Mouse (Mus musculus) liver, embryonic 15.5 days (tissue): Measurements from ENCODE around the gene Btbd7. TPM values are rescaled to one million over a fixed set of nuclear protein-coding genes. Genes with fewer than 3 reads are reported as not detected.

Experiments
- ATAC-seq: fragments of 200-750 bp; cut with Nextera tagmentation; 2 replicates; pipeline ENCODE4 v1.8.0; 2017; ENCODE audit warnings: moderate number of reproducible peaks, mild to moderate bottlenecking, moderate library complexity; ENCODE audit not compliant: insufficient read depth
- H3K27ac ChIP-seq: fragments of 300-500 bp; sonication (generic); replicated peaks from 2 replicates; pipeline ENCODE4 v1.5.1; 2015; ENCODE audit warnings: mild to moderate bottlenecking, inconsistent platforms
- H3K27me3 ChIP-seq: fragments of 300-500 bp; sonication (generic); 2 replicates; pipeline ENCODE4 v1.6.1; 2015; ENCODE audit warnings: mild to moderate bottlenecking, inconsistent platforms
- H3K36me3 ChIP-seq: fragments of 300-500 bp; sonication (generic); replicated peaks from 2 replicates; pipeline ENCODE4 v1.6.1; 2015; ENCODE audit warnings: moderate library complexity, mild to moderate bottlenecking, inconsistent platforms
- H3K4me1 ChIP-seq: fragments of 300-500 bp; sonication (generic); replicated peaks from 2 replicates; pipeline ENCODE4 v1.6.1; 2015; ENCODE audit warnings: inconsistent platforms
- H3K4me2 ChIP-seq: fragments of 300-500 bp; sonication (generic); 2 replicates; pipeline ENCODE4 v1.6.1; 2015; ENCODE audit warnings: moderate library complexity, mild to moderate bottlenecking, inconsistent platforms
- H3K4me3 ChIP-seq: fragments of 300-500 bp; sonication (generic); replicated peaks from 2 replicates; pipeline ENCODE4 v1.5.1; 2015; ENCODE audit warnings: mild to moderate bottlenecking, inconsistent platforms
- H3K9ac ChIP-seq: fragments of 300-500 bp; sonication (generic); 2 replicates; pipeline ENCODE4 v1.6.1; 2015; ENCODE audit warnings: moderate library complexity, mild to moderate bottlenecking, inconsistent platforms
- H3K9me3 ChIP-seq: fragments of 300-500 bp; sonication (generic); replicated peaks from 2 replicates; pipeline ENCODE4 v1.6.1; 2016; ENCODE audit warnings: inconsistent platforms
- WGBS: fragments of 180-500 bp; shearing (Covaris S2); methylation state at CpG from one replicate; pipeline ENCODE4 v1.1.7; 2015; ENCODE audit warnings: mixed read lengths; ENCODE audit not compliant: insufficient replicate concordance; 5-methylcytosine and 5-hydroxymethylcytosine counted together
- polyA plus RNA-seq: library from polyadenylated mRNA; unstranded; fragments of >200 nt; fragmentation: Nextera tagmentation; extraction: Ambion mirVana; gene quantifications from 2 replicates; pipeline ENCODE4 v1.2.1, GENCODE M21; 2015

Gene Btbd7
- polyA plus RNA-seq, 1 experiment from 2014 or later = 4.2 TPM

DNA sequence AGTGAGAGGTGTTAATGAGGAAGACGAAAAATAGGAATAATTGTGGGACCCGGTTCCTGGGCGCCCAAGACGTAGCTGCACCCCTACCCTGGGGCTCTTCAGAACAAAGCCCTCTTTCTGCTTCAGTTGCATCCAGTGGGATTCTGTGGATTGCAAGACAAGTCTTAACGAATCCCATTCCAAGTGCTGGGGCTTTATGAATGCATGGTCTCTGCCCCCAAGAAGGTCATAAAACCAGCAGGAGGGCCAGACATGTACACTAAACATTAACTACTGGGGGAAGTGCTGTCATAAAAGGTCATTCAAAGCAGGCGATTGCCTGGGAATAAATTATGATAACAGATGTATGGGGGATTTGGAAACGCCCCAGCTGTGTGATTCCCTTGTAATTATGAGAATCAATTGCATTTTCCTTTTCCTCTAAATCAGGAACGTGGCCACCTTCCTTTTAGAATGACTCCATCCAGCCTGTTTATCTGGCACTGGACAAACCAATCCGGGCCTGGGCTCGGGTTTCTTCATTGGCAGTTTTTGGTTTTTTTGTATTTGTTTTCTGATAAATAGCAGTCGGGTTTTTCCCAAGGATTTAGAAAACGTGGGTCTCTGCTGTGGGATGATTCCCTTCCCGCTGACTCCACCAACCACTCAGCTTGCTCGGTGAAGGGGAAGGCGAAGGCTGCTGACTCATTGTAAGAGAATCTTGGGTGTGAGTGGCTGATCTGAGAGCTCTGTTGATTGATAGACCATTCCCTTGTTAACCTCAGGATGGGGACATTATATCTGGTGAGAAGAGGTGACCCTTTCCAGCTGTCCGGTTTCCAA is 147.3 kb downstream of the Btbd7 start:
- 38% methylated on average over 16 of the region's 16 CpGs for WGBS
- Histone ChIP-seq H3K4me3 (peak overlapping the region; percentile 24; the same call in 1 of the 2 replicates), H3K9ac (no peak overlapping the region)

More for the DNA sequence above, 147.3 kb downstream of the Btbd7 start:
- Histone ChIP-seq H3K4me1 (peaks cover 27% of the 10 kb centered on the region), H3K36me3 (no peaks in the 10 kb centered on the region), H3K9me3 (no peaks in the 10 kb centered on the region), H3K27ac (no peak overlapping the region), H3K27me3 (no peaks in the 10 kb centered on the region), H3K4me2 (peak overlapping the region; percentile 55)
- no peak for ATAC-seq

Other genes starting within 250 kb of the Btbd7 start
- 4.0 and 5.2 TPM in 2 replicates for gene Itpk1, start 173.5 kb downstream of the Btbd7 start, polyA plus RNA-seq
- gene Moap1, start 134.8 kb downstream of the Btbd7 start, polyA plus RNA-seq = 7.6 and 8.4 TPM in 2 replicates
- 5.6 and 5.7 TPM in 2 replicates for gene Tmem251, start 134.7 kb downstream of the Btbd7 start, polyA plus RNA-seq
- gene Gm28051, start 120.7 kb downstream of the Btbd7 start, polyA plus RNA-seq = not detected in 2 replicates
- 12.7 and 12.8 TPM in 2 replicates for gene Gon7, start 120.7 kb downstream of the Btbd7 start, polyA plus RNA-seq
- gene Ubr7, start 120.5 kb downstream of the Btbd7 start, polyA plus RNA-seq = 18.2 and 18.9 TPM in 2 replicates
- gene Gm20604, start 119.8 kb downstream of the Btbd7 start, polyA plus RNA-seq = 7.1 and 7.2 TPM in 2 replicates
- not detected in 2 replicates for gene Cox8c, start 20.8 kb upstream of the Btbd7 start, polyA plus RNA-seq
- 0.01 TPM in 1 of 2 replicates, not detected in the other for gene Unc79, start 70.4 kb upstream of the Btbd7 start, polyA plus RNA-seq